Mouse (Mus musculus) small intestine, adult 2 months (tissue): Measurements from ENCODE around the gene Gm9970. TPM values are rescaled to one million over a fixed set of nuclear protein-coding genes. Genes with fewer than 3 reads are reported as not detected.
"Not testable (repeated sequence)": the region's sequence is repeated elsewhere in the genome, so short reads cannot be mapped to it uniquely, and the experiment has no call there.

Source experiments
- H3K27ac ChIP-seq: fragments of 200-500 bp; 2 replicates; pipeline ENCODE4 v1.5.1; 2012; ENCODE audit warnings: low read depth, low read length, control low read depth, inconsistent platforms; ENCODE audit not compliant: insufficient read depth
- H3K27me3 ChIP-seq: fragments of 200-500 bp; 2 replicates; pipeline ENCODE4 v1.6.1; 2012; ENCODE audit warnings: mild to moderate bottlenecking, moderate library complexity, low read length, inconsistent platforms; ENCODE audit not compliant: control insufficient read depth, insufficient read depth
- H3K36me3 ChIP-seq: fragments of 200-500 bp; 2 replicates; pipeline ENCODE4 v1.6.1; 2012; ENCODE audit warnings: mild to moderate bottlenecking, low read length, control low read depth, inconsistent platforms; ENCODE audit not compliant: control insufficient read depth, insufficient read depth
- H3K4me1 ChIP-seq: fragments of 200-500 bp; 2 replicates; pipeline ENCODE4 v1.6.1; 2012; ENCODE audit warnings: low read length, inconsistent platforms, mixed read lengths; ENCODE audit not compliant: control insufficient read depth, insufficient read depth, insufficient read length
- H3K4me3 ChIP-seq: fragments of 200-500 bp; 2 replicates; pipeline ENCODE4 v1.5.1; 2012; ENCODE audit warnings: low read depth, mild to moderate bottlenecking, control low read depth, inconsistent platforms, low read length, moderate library complexity
- CTCF ChIP-seq: fragments of 200-500 bp; IDR thresholded peaks from 2 replicates; pipeline ENCODE4 v1.5.1; 2012; ENCODE audit warnings: low read depth, mild to moderate bottlenecking, control low read depth, inconsistent platforms, low read length, moderate library complexity, mixed read lengths; ENCODE audit not compliant: insufficient replicate concordance, insufficient read length; ENCODE audit errors: extremely low read depth
- POLR2A ChIP-seq: fragments of 200-500 bp; IDR thresholded peaks from 2 replicates; pipeline ENCODE4 v1.6.1; 2012; ENCODE audit warnings: low read depth, mild to moderate bottlenecking, control low read depth, inconsistent platforms, low read length, moderate library complexity
- WGBS: fragments of 180-500 bp; shearing (Covaris S2); methylation state at CpG from one replicate; pipeline ENCODE4 v1.1.7; 2018; 5-methylcytosine and 5-hydroxymethylcytosine counted together
- polyA plus RNA-seq: library from polyadenylated mRNA; depleted of rRNA; stranded (reverse); fragments of >200 nt; gene quantifications from 2 replicates; pipeline ENCODE4 v1.2.3, GENCODE M21; 2012

Gm9970 gene
- polyA plus RNA-seq, 1 experiment: 0.82 TPM

DNA sequence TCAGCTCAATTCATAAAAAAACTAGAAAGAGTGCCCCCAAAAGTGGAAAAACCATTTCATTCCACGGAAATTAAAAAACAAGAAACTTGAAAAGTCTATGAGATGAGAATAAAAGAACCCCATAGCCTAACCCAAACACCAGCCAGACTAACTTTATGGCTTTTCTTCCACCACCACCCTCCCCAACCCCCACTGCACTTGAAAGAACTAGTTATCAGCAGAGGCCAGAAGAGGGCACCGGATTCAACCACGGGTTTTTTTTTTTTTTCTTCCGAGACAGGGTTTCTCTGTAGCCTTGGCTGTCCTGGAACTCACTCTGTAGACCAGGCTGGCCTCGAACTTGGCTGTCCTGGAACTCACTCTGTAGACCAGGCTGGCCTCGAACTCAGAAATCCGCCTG, 22.7 kb downstream of the Gm9970 start:
- no peak overlapping the region for H3K4me3 ChIP-seq
- no peaks in the 10 kb centered on the region for H3K27me3 ChIP-seq
- H3K4me1 ChIP-seq: peaks cover 3% of the 10 kb centered on the region; the same call in 1 of the 2 replicates
- WGBS: 34% methylated on average over 7 of the region's 7 CpGs
- no peak overlapping the region for H3K27ac ChIP-seq
- peaks cover 2% of the 10 kb centered on the region; the same call in 1 of the 2 replicates for H3K36me3 ChIP-seq
- TF ChIP-seq CTCF (no peak), POLR2A (no peak)

DNA sequence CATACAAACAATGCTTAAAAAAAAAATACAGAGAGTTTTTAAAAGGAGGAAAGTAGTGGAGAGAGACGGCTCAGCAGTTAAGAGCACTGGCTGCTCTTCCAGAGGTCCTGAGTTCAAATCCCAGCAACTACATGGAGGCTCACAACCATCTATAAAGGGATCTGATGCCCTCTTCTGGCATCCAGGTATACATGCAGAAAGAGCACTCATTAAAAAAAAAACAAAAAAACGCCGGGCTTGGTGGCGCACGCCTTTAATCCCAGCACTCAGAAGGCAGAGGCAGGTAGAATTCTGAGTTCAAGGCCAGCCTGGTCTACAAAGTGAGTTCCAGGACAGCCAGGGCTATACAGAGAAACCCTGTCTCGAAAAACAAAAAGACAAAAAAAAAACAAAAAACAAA, 24.5 kb downstream of the Gm9970 start:
- not testable (repeated sequence) for H3K36me3 ChIP-seq, H3K4me3 ChIP-seq, H3K27ac ChIP-seq, H3K4me1 ChIP-seq, H3K27me3 ChIP-seq
- 78% methylated on average over 6 of the region's 6 CpGs for WGBS

DNA sequence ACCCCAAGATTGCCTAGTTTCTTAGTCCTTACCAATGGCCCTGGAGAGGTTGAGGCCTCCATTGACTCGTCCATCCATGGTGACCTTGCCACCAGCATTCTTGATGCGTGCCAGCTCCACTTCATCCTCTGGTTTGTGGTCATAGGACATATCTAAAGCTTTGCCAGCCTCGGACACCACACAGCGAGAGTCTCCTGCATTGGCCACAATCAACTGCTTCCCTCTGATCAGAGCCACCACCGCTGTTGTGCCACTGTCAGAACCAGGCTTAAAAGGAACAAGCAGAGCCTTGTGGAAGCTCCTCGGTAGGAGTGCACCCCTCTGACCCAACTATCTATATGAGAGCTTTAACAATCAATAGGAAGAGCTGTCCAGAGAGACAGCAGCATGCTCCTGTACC, 36.6 kb downstream of the Gm9970 start:
- Histone ChIP-seq H3K4me3 (no peak overlapping the region), H3K36me3 (peaks cover 52% of the 10 kb centered on the region), H3K27ac (no peak overlapping the region), H3K27me3 (no peaks in the 10 kb centered on the region), H3K4me1 (peaks cover 8% of the 10 kb centered on the region)
- 90% methylated on average over 6 of the region's 6 CpGs for WGBS
- TF ChIP-seq POLR2A (no peak), CTCF (no peak)

DNA sequence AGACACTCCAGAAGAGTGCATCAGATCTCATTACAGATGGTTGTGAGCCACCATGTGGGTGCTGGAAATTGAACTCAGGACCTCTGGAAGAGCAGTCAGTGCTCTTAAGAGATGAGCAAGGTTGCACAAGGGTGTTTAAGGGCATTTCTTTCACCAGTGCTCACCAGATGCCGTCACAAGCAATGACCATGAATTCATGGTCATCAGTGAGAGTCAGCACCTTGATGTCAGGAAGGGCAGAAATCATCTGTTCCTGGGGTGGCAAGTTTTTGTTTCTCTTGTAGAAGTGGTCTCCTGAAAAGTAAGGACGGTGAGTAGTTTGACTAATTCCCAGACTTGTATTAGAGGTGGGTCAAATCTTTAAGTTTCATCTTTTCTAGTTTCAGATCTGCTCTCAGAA, 37.2 kb downstream of the Gm9970 start:
- H3K36me3 ChIP-seq: peaks cover 56% of the 10 kb centered on the region
- 93% methylated on average over 2 of the region's 2 CpGs for WGBS

DNA sequence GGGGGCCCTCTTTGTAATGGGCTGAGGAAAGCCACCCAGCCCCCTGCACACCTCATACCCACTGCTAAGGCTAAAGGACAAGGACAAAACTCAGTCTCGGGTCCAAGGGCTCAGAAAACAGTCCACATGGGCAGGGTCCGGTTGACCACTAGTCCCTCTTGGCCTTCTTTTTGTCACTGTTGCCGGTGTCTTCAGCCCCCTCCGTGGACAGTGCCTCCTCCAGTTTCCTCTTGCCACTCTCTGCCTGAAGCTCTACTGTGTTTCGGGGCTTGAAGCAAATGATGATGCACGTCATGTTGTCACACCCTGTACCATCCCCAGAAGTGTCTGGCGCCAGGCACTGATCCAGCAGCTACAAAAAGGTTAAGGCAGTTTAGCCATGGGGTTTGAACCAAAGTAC, 38.1 kb downstream of the Gm9970 start:
- 85% methylated on average over 7 of the region's 7 CpGs for WGBS
- no peak overlapping the region for H3K27ac ChIP-seq

More for the DNA sequence above, 37.2 kb downstream of the Gm9970 start:
- Histone ChIP-seq H3K4me1 (peaks cover 8% of the 10 kb centered on the region), H3K27me3 (no peaks in the 10 kb centered on the region), H3K27ac (no peak overlapping the region), H3K4me3 (no peak overlapping the region)
- no peak for TF ChIP-seq POLR2A
- TF ChIP-seq CTCF: no peak

DNA sequence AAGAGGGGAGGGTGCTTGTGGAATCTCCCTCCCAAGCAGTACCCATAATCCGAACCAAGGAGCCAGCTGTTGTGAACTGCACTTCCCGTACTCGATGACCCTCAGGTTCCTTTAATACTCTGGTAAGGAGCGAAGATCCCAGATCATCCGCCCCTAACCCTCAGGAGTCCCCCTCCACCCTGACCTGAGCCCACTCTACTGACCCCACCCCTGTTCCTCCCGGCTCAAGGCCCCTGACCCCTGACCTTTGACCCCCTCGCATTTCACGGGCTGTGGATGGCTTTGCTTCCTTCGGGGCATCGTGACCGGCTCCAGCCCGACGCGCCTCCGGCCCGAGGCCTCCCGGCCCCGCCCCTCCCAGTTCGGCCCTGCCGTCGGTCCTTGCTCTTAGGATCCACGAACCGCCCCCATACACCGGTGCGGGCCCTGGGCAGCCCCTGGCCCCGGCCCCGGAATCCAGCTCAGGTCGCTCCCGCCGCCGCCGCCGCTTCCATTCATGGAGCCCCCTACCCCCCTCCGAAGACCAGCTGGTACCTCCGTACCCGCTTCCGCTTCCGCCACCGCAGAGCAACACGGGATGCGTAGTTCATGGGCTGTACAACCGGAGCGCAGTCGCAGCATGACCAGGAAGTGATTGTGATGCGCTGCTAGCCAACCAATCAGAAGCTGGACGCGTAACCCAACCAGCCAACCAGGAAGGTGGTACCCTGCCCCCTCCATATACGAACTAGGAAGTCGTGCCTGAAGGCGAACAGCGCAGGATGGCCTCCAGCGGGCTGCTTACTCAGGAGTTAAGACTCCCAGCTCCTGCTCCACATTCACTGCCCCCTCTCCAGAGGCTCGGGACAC, 39.1 kb downstream of the Gm9970 start, which contains the start of gene Zfp513:
Zfp513 (minus strand) TSS at position 562 of the 849 bp plus-strand sequence.
- Histone ChIP-seq H3K4me1 (peaks cover 8% of the 10 kb centered on the region), H3K27ac (peak within 1 kb of the TSS; percentile 75), H3K36me3 (peaks cover 60% of the 10 kb centered on the region), H3K27me3 (no peaks in the 10 kb centered on the region), H3K4me3 (peak within 1 kb of the TSS; percentile 75)
- no peak for TF ChIP-seq CTCF
- TF ChIP-seq POLR2A: peak; percentile 81; the same call in 1 of the 2 replicates
- under 1% methylated on average over 53 of the region's 53 CpGs for WGBS

More for the DNA sequence above, 38.1 kb downstream of the Gm9970 start:
- H3K36me3 ChIP-seq: peaks cover 60% of the 10 kb centered on the region
- H3K4me1 ChIP-seq: peaks cover 8% of the 10 kb centered on the region
- TF ChIP-seq CTCF: no peak
- H3K4me3 ChIP-seq: peak overlapping the region; percentile 71
- no peaks in the 10 kb centered on the region for H3K27me3 ChIP-seq

DNA sequence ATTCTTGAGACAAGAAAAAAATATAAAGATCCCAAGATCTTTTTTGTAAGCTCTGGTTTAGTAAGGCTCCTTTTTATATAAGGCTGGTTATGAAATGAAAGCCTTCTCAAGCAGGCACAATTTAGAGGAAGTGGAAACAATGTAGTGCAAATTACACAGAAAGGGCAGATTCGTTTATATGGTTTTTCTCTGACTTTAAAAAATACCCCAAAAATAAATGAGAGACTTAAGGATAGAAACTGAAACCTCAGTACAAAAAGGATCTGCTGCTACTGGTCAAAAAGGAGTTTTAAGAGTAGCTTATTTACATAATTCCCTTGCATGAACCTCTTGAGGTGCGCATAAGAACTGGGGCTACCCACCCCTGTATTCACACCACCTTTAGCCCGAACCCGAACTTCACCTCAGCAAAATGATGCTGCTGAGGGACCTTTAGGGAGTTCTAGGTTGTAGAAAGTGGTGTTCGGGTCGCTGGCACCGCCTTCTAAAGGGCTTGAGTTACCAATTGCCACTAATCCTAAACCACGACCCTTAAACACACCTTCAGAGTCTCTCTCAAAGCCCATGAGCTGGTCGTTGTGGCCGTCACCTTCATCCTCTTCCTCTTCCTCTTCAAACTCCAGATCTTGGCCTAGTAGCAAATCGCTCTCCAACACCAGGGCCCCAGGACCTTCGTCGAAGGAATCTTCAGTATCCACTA, 39.8 kb downstream of the Gm9970 start:
- no peaks in the 10 kb centered on the region for H3K27me3 ChIP-seq
- H3K4me1 ChIP-seq: peaks cover 8% of the 10 kb centered on the region
- peaks cover 64% of the 10 kb centered on the region for H3K36me3 ChIP-seq
- WGBS: 7% methylated on average over 13 of the region's 13 CpGs
- peak overlapping the region; percentile 67 for H3K27ac ChIP-seq
- H3K4me3 ChIP-seq: peak overlapping the region; percentile 75
- TF ChIP-seq CTCF (no peak), POLR2A (no peak)
